ENCODE assay signal across 12 mouse cellular contexts in genomic region chr6:90683831-90684532, GRCm38 (mm10).
DNase-seq lines count a peak whose midpoint lies in the region; ATAC-seq lines count a peak whose summit lies in the region.
"Had no signal": no experiment of that assay in that cellular context is flagged by ENCODE, and none has a peak within 500 bp of the region (broad histone marks: within the 10 kb centered on the region; RNA-seq: fewer than 3 reads in every experiment).

No protein-coding gene starts in this region.

- ATAC-seq in embryonic facial prominence, embryonic 14.5 days (ENCODE audit: low read depth), result no peak
- no peak for ATAC-seq in cerebellum, adult (ENCODE audit: insufficient number of reproducible peaks, low FRiP score, low TSS enrichment)

- no peak overlapping the region for H3K9ac ChIP-seq in embryonic facial prominence, embryonic 14.5 days (ENCODE audit: low read depth, low read length)
- H3K9ac ChIP-seq: embryonic facial prominence, embryonic 13.5 days had no signal

- DNase-seq in embryonic facial prominence, embryonic 14.5 days (ENCODE audit: low spot score), result no peak
- no peak for DNase-seq in embryonic facial prominence, embryonic 10.5 days (ENCODE audit: low spot score)
- peak; percentile 38 for DNase-seq in lung, postnatal 10 days
- DNase-seq in lung, postnatal 25 days (ENCODE audit: low spot score), result no peak
- DNase-seq in liver, result peak; percentile 33
- DNase-seq in frontal cortex, postnatal 36 days (ENCODE audit: low spot score in 2 of 2), result no peak
- DNase-seq in urinary bladder, postnatal 14 days (ENCODE audit: low spot score), result no peak
- DNase-seq: adrenal gland, postnatal 36 days; cerebellum, adult 8-10 months had no signal

- H3K4me2 ChIP-seq in embryonic facial prominence, embryonic 14.5 days (ENCODE audit: low read depth, low read length), result no peak overlapping the region
- H3K4me2 ChIP-seq: embryonic facial prominence, embryonic 13.5 days had no signal

- H3K9me3 ChIP-seq in embryonic facial prominence, embryonic 14.5 days (ENCODE audit: control insufficient read depth, low read length), result no peaks in the 10 kb centered on the region
- no peaks in the 10 kb centered on the region for H3K9me3 ChIP-seq in embryonic facial prominence, embryonic 10.5 days
- H3K9me3 ChIP-seq: embryonic facial prominence, embryonic 13.5 days had no signal

- WGBS in embryonic facial prominence, embryonic 14.5 days, result 90% methylated on average over 3 of the region's 3 CpGs
- WGBS in embryonic facial prominence, embryonic 10.5 days, result 84% methylated on average over 3 of the region's 3 CpGs

- H3K4me1 ChIP-seq in embryonic facial prominence, embryonic 14.5 days (ENCODE audit: control insufficient read depth, insufficient read depth, low read length), result peaks cover 11% of the 10 kb centered on the region; the same call in 1 of the 2 replicates
- peaks cover 15% of the 10 kb centered on the region; the same call in 1 of the 2 replicates for H3K4me1 ChIP-seq in embryonic facial prominence, embryonic 10.5 days

- peaks cover 45% of the 10 kb centered on the region for H3K36me3 ChIP-seq in embryonic facial prominence, embryonic 14.5 days (ENCODE audit: control insufficient read depth, insufficient read depth, low read length)
- H3K36me3 ChIP-seq in embryonic facial prominence, embryonic 10.5 days (replicated peaks), result peaks cover 66% of the 10 kb centered on the region

- no peaks in the 10 kb centered on the region for H3K27me3 ChIP-seq in embryonic facial prominence, embryonic 14.5 days (replicated peaks; ENCODE audit: control insufficient read depth, insufficient read depth, low read length)
- H3K27me3 ChIP-seq in embryonic facial prominence, embryonic 10.5 days (replicated peaks; ENCODE audit: low read depth, poor library complexity, severe bottlenecking), result no peaks in the 10 kb centered on the region
- H3K27me3 ChIP-seq: embryonic facial prominence, embryonic 13.5 days had no signal

- peak overlapping the region; percentile 18; the same call in 1 of the 2 replicates for H3K27ac ChIP-seq in embryonic facial prominence, embryonic 14.5 days (replicated peaks; ENCODE audit: low read depth, low read length)
- H3K27ac ChIP-seq in embryonic facial prominence, embryonic 10.5 days (replicated peaks), result no peak overlapping the region; the same call in 1 of the 2 replicates
- H3K27ac ChIP-seq: embryonic facial prominence, embryonic 13.5 days; macrophage had no signal

- H3K4me3 ChIP-seq in embryonic facial prominence, embryonic 14.5 days (ENCODE audit: low read depth, low read length), result no peak overlapping the region
- H3K4me3 ChIP-seq in embryonic facial prominence, embryonic 10.5 days, result no peak overlapping the region
- H3K4me3 ChIP-seq: embryonic facial prominence, embryonic 13.5 days had no signal

Comparison
In these comparisons a context has a peak if more than half of its experiments do, and no peak if none do; other contexts are left out.
1. DNase-seq: peak in lung, postnatal 10 days (single experiment) and liver (single experiment); none in embryonic facial prominence, embryonic 14.5 days (single experiment), embryonic facial prominence, embryonic 10.5 days (single experiment), lung, postnatal 25 days (single experiment), frontal cortex, postnatal 36 days (0 of 2) and urinary bladder, postnatal 14 days (single experiment).